Mouse (Mus musculus): ENCODE measurements around the gene Gm4792.

GRCm38 (mm10) chr10:94311511-94312006, 13.1 kb upstream of the Gm4792 start, which contains the start of gene Tmcc3:
- TF ChIP-seq CTCF (IDR thresholded peaks at IDR 0.05; ENCODE audit: borderline replicate concordance, insufficient read depth, low read length) (no peak), POLR2A (IDR thresholded peaks at IDR 0.05; ENCODE audit: low read depth, low read length) (no peak)

Data from embryonic fibroblast, embryonic 13.5 days (primary cell).